ENCODE assay signal across 22 mouse cellular contexts in the genomic region with DNA sequence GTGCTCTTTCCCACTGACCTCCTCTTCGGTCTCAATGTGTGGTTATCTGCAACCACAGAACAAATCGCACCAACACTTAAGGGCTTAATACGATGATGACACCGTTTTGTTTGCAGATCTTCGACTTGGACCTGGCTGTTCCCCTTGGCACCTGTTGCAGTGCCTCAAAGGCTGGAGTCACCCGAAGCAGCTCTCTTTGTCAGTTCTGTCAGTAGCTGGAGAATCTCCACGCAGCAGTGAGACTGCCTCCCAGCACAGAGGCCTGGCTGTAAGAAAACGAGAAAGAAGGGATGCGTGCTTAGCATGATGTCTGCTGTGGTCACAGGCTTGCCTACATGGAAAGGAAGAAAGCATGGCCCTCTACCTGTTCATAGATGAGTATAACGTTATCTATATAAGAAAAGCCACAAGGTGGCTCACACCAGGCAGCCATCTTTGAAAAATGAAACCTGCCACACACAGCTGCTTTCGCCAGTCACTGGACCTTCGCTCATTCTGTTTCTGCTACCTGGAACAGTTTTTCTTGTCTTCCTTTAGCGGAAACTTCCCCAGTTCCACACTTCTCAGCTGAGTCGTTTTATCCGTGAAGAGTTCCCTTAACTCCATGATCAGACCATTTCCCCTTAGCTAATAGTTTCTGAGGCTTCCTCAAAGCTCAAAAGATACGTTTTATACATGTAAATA. TPM values are rescaled to one million over a fixed set of nuclear protein-coding genes. Genes with fewer than 3 reads are reported as not detected.
DNase-seq lines count a peak whose midpoint lies in the region; ATAC-seq and TF ChIP-seq lines count a peak whose summit lies in the region.
"Had no signal": no experiment of that assay in that cellular context is flagged by ENCODE, and none has a peak within 500 bp of the region (broad histone marks: within the 10 kb centered on the region; RNA-seq: fewer than 3 reads in every experiment).

No protein-coding gene starts in this region.

- WGBS in midbrain, embryonic 10.5 days: 85% methylated on average over 16 of the region's 16 CpGs
- WGBS in midbrain, embryonic 16.5 days: 83% methylated on average over 16 of the region's 16 CpGs

- H3K4me3 ChIP-seq in midbrain, embryonic 10.5 days: no peak overlapping the region
- no peak overlapping the region for H3K4me3 ChIP-seq in midbrain, embryonic 16.5 days (ENCODE audit: low read depth, low read length)
- H3K4me3 ChIP-seq in E14TG2a.4 (replicated peaks; ENCODE audit: low read length): peak overlapping the region; percentile 56
- H3K4me3 ChIP-seq: embryonic facial prominence, embryonic 12.5 days; embryonic facial prominence, embryonic 15.5 days; hindbrain, embryonic 12.5 days; hindbrain, embryonic 15.5 days had no signal

- no peak overlapping the region for H3K9ac ChIP-seq in midbrain, embryonic 16.5 days (ENCODE audit: low read depth, low read length)
- H3K9ac ChIP-seq: embryonic facial prominence, embryonic 15.5 days; forebrain, postnatal 0 days; hindbrain, embryonic 12.5 days; hindbrain, embryonic 15.5 days had no signal

- H3K27ac ChIP-seq in midbrain, embryonic 10.5 days (replicated peaks): peak overlapping the region; percentile 23; the same call in 1 of the 2 replicates
- no peak overlapping the region for H3K27ac ChIP-seq in midbrain, embryonic 16.5 days (ENCODE audit: low read length)
- H3K27ac ChIP-seq: embryonic facial prominence, embryonic 12.5 days; embryonic facial prominence, embryonic 15.5 days; hindbrain, embryonic 12.5 days; hindbrain, embryonic 15.5 days had no signal

- no peaks in the 10 kb centered on the region for H3K27me3 ChIP-seq in midbrain, embryonic 10.5 days (ENCODE audit: low read depth, poor library complexity, severe bottlenecking)
- no peaks in the 10 kb centered on the region for H3K27me3 ChIP-seq in midbrain, embryonic 16.5 days (ENCODE audit: control insufficient read depth, insufficient read depth, low read depth, low read length)
- no peaks in the 10 kb centered on the region for H3K27me3 ChIP-seq in E14TG2a.4 (ENCODE audit: insufficient read depth, low read length)
- H3K27me3 ChIP-seq: embryonic facial prominence, embryonic 12.5 days; embryonic facial prominence, embryonic 15.5 days; hindbrain, embryonic 15.5 days had no signal

- H3K36me3 ChIP-seq in midbrain, embryonic 10.5 days: no peaks in the 10 kb centered on the region
- no peaks in the 10 kb centered on the region for H3K36me3 ChIP-seq in midbrain, embryonic 16.5 days (ENCODE audit: control insufficient read depth, insufficient read depth, low read length)
- no peaks in the 10 kb centered on the region for H3K36me3 ChIP-seq in E14TG2a.4 (ENCODE audit: insufficient read depth, low read length)
- H3K36me3 ChIP-seq: embryonic facial prominence, embryonic 12.5 days; embryonic facial prominence, embryonic 15.5 days; G1E; hindbrain, embryonic 12.5 days; hindbrain, embryonic 15.5 days had no signal

- no peak for ATAC-seq in midbrain, embryonic 16.5 days
- ATAC-seq: activated CD4-positive, CD25-positive, alpha-beta regulatory T cell, adult 4 months; forebrain, embryonic 14.5 days; forebrain, postnatal 0 days; intestine, postnatal 0 days had no signal

- TF ChIP-seq CTCF in E14TG2a.4 (conservative IDR thresholded peaks at IDR 0.05; ENCODE audit: low read length): no peak

- peaks cover 19% of the 10 kb centered on the region for H3K4me1 ChIP-seq in midbrain, embryonic 10.5 days
- H3K4me1 ChIP-seq in midbrain, embryonic 16.5 days (ENCODE audit: control insufficient read depth, insufficient read depth, low read length): no peaks in the 10 kb centered on the region
- peaks cover 77% of the 10 kb centered on the region for H3K4me1 ChIP-seq in E14TG2a.4 (replicated peaks; ENCODE audit: low read depth, low read length)
- H3K4me1 ChIP-seq: hindbrain, embryonic 15.5 days had no signal

- H3K4me2 ChIP-seq in midbrain, embryonic 16.5 days (ENCODE audit: low read length): no peak overlapping the region
- H3K4me2 ChIP-seq: embryonic facial prominence, embryonic 12.5 days; embryonic facial prominence, embryonic 15.5 days; heart, embryonic 11.5 days; hindbrain, embryonic 12.5 days; hindbrain, embryonic 15.5 days had no signal

- no peaks in the 10 kb centered on the region; the same call in 1 of the 2 replicates for H3K9me3 ChIP-seq in midbrain, embryonic 10.5 days (replicated peaks)
- H3K9me3 ChIP-seq in midbrain, embryonic 16.5 days (replicated peaks; ENCODE audit: control insufficient read depth, low read length, poor library complexity, severe bottlenecking): no peaks in the 10 kb centered on the region
- H3K9me3 ChIP-seq in E14TG2a.4 (ENCODE audit: low read length): 0 out of 2 replicates have a peak, but pooled peaks cover 4% of the 10 kb centered on the region
- H3K9me3 ChIP-seq: embryonic facial prominence, embryonic 12.5 days; embryonic facial prominence, embryonic 15.5 days; hindbrain, embryonic 12.5 days; hindbrain, embryonic 15.5 days had no signal

- DNase-seq in midbrain, embryonic 10.5 days (ENCODE audit: low spot score): no peak
- DNase-seq in R1 (ENCODE audit: low read depth, low spot score): peak; percentile 28
- DNase-seq in frontal cortex, postnatal 10 days (ENCODE audit: low spot score in 2 of 2): no peak
- DNase-seq in cerebellum, postnatal 10 days: no peak
- DNase-seq: adrenal gland, postnatal 10 days; adrenal gland, postnatal 36 days; cerebellum, adult 18-20 months; cerebellum, adult 9-10 months; cerebellum, postnatal 25 days; forebrain, postnatal 0 days; heart, adult 11 months had no signal

RNA-seq across cellular contexts. Expression of a gene that starts 21.1 kb away (rescaled TPM):
- 180 and 255 TPM in 2 replicates for polyA plus RNA-seq in midbrain, embryonic 10.5 days (2016; fragmentation: Nextera tagmentation; extraction: Ambion mirVana)
- 824 and 1,080 TPM in 2 replicates for polyA plus RNA-seq in midbrain, embryonic 16.5 days (2015; fragmentation: Nextera tagmentation; extraction: Ambion mirVana)
